Mouse (Mus musculus) gastrocnemius, adult 8-10 months (tissue): ENCODE measurements around the gene Dpp8. TPM values are rescaled to one million over a fixed set of nuclear protein-coding genes. Genes with fewer than 3 reads are reported as not detected.

ENCODE experiments used
- total RNA-seq, 4 experiments: library from RNA; stranded (reverse); gene quantifications; 2 replicates each; pipeline ENCODE4 v1.2.4; 2022

Gene Dpp8
- total RNA-seq, 4 experiments from 2014 or later: 96.7 to 118 (median 110) TPM

Other genes starting within 250 kb of the Dpp8 start
- gene Dennd4a, start 221.1 kb upstream of the Dpp8 start, total RNA-seq: 1 to 10 TPM; 1.3 to 2.4 (median 2.2) TPM
- not detected for gene Slc24a1, start 80.8 kb upstream of the Dpp8 start, total RNA-seq
- 10 to 100 TPM; 13.0 to 17.5 (median 16.1) TPM for gene Ints14, start 71.5 kb upstream of the Dpp8 start, total RNA-seq
- gene Hacd3, start 10.7 kb upstream of the Dpp8 start, total RNA-seq: 10 to 100 TPM in 2 of 4 experiments, 1 to 10 TPM in 2; 6.3 to 11.2 (median 10.0) TPM
- 10 to 100 TPM; 28.1 to 32.6 (median 30.4) TPM for gene Igdcc4, start 69.1 kb downstream of the Dpp8 start, total RNA-seq
- under 1 TPM; 0.10 to 0.17 (median 0.12) TPM for gene Igdcc3, start 108.8 kb downstream of the Dpp8 start, total RNA-seq
- gene Parp16, start 162.9 kb downstream of the Dpp8 start, total RNA-seq: 1 to 10 TPM; 3.3 to 5.2 (median 4.1) TPM
- gene Cilp, start 232.8 kb downstream of the Dpp8 start, total RNA-seq: 10 to 100 TPM in 2 of 4 experiments, 1 to 10 TPM in 2; 3.3 to 14.7 (median 9.6) TPM